Mouse (Mus musculus) cerebellum, adult 11 months (tissue): ENCODE results near the gene Hectd2.

Source experiments
- DNase-seq: peaks from one replicate; pipeline ENCODE4 v3.0.0; 2022

Gene Hectd2

DNA sequence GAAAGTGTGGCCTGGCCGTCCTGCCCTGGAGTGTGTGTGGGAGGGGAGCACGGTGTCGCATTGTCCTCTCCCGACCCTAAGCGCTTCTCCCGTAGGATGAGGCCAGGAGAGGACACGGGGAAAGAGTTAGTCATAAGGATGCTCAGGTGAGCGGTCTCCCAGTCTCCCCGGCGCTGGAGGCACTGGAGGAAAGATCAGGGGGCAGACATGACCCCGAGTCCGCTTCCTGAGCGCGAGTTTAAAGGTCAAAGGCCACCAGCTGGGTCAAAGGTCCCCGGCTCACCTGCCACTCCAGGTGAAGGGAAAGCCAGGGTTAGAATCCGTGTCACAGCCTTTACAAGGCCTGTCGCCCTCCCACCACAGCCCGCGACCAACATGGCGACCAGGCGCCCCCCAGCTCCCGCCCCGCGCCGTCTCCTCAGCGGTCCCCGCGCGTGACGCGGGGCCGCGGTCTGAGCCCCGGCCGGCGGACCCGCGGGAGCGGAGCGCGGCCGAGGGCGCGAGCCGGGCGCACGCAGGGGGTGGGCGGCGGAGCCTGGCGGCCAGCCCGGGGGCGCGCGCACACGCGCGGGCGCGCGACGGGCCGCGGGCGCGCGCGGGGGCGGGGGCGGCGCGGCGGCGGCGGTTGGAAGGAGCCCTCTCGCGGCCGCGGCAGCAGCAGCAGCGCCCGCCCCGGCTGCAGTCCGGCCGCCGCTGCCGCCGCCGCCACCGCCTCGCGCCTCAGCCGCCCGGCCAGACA, at the start of gene Hectd2:
Hectd2 (plus strand) TSS at position 594 of the 739 bp plus-strand sequence.
- peak; percentile 78 for DNase-seq

DNA sequence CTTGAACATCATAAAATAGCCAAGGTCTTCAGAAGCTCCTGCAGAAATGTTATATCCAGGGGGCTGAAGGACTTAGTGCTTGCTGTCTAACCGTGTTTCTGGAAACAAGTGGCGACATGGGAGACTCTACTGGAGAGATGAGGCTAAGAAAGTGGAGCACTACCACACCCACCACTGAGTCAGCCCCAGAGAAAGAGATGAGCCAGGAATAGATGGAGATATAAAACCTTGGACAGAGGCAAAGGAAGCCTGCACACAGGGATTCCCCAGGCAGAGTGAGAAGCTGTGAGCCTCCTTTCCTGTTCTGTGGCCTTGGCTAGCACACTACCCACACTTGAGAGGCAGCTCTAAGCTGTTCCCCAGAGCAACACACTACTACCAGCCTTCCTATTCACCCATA, 49.7 kb upstream of the Hectd2 start:
- DNase-seq: no peak

DNA sequence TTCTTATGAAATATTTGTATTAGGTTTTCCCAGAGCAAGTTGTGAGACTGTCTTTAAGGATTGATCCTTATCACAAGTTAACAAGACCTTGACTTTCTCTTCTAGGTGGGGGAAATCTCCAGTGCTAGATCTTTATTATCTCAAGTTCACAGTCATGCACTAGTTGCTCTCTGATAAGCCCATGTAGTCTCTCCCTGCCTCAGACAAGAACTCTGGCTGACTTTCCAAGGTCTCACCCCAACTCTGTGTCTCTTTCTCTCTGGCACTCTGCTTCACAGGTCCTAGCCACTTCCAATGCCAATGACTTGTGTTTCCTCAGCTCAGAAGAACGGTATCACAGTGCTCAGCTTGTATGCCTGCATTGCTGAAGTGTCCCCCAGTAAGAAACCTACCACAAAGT, 43.1 kb upstream of the Hectd2 start:
- DNase-seq: no peak

DNA sequence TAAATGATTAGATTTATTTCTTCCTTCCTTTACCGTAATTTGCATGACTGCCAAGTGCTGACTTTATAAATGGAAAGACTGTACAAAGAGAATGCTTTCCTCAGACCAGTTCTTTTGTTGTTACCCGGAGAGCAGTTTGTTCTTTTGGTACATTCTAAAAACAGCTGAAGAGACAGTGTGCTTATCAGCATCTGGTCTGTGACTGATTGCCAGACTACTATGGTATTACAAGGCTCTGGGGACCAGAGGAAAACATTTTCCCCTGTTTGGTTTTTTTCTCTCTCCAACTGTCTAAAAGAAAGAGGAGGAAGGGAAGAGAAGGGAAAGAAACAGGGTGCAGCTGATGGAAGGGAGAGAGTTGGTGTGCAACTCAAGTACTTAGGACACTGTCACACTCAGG, 36.0 kb upstream of the Hectd2 start:
- no peak for DNase-seq

DNA sequence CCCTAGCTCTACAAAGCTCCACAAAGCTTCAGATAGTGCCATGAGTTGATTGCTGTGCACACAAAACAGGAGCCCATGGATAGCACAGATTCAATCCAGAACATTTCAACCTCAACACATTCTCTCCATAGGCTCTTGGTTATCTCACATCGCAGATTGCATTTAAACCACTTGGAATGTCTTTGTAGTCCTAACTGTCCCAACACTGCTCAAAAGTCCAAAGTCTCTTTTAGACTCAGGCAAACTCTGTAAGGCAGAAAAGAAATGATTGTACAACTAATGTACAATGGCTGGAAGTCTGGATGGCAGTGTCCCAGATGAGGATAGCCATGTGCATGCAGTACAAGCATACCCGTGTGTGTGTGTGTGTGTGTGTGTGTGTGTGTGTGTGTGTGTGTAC, 32.9 kb upstream of the Hectd2 start:
- DNase-seq: no peak

DNA sequence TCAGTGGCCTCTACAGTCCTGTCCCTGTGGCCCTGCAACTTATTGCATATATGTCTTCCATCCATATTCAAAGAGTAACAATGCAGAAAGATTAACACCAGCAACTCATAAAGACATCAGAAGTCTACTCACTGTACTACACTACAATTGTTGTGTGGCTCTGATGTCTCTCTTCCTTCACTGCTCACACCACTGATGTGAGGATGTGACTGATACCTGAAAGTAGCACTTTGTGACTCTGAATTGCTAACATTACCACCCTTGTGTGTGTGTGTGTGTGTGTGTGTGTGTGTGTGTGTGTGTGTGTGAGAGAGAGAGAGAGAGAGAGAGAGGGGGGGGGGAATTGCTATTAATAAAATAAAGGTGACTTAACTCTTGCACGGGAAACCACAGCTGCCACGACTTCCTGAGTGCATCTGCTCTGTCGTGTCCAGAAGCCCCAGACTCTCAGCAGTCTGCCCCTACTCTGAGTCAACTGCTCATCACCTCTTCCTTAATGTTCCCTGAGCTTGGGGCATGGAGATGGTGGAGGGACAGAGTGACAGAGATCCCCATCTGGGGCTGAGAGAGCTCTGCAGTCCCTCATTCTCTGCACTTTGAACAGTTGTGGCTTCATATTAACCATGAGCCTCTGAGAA, 31.8 kb upstream of the Hectd2 start:
- no peak for DNase-seq

DNA sequence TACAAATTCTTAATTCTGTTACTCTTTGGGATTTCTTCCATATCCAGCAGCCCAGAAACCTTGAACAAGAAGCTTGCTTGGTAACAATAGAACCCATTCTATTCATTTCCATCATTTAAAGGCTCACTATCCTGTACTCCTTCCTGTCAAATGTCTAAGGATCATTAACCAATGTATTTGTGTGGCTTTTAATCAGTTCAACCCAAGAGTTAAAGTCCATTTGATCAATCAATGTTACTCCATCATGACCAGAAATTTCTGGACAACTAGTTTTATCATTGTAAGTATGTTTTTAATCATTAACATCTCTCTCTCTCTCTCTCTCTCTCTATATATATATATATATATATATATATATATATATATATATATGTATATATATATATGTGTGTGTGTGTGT, 29.4 kb upstream of the Hectd2 start:
- DNase-seq: no peak

DNA sequence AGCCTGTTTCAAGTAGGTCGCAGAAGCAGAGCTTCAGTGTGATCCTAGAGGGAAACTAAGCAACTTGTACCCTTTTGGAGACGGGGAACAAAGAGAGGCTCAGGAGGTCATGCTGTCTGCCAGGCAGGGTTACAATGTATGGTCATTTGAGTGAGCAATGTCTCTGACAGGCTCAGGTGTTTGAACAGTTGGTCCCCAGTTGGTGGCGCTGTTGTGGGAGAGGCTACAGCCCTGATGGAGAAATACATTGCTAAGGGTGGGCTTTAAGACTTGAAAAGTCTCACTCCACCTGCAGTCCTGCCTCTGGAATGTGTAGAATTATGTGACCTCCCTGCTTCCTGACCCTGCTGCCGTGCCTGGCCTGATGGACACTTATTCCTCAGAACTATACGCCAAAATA, 21.4 kb upstream of the Hectd2 start:
- DNase-seq: peak; percentile 16

DNA sequence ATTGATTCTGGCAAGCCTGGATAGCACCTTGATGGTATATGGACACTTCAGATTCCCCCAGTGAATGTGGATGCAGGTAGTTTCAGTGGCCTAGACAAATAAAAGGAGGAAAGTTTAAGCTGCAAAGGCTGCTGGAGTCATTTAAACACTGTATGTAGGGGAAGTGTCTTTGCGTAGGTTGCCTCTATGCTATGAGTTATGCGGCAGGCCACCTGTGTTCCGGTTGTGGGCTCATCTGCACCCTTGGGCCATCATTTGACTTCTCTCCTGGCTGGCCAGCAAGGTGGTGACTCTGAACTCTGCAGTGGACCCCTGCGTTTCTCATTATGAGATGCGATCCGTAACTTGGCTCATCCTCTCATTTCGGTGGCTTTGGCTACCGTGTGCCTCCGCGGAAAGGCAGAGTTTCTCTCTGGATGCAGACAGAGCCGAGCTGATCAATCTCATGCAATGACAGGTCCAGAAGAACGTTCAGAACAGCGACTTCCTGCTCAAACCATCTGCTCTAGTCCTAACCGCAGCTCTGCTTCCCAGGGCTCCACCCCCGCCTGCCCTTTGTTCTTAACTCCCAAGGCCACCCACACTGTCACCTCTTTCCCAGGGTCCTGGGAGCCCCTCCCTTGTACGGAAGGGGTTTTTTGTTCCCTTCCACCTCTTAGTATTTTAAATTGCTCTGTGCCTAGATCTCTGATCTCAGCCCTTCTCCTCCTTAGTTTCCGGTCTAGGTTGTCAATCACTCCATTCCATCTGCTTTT, 20.3 kb upstream of the Hectd2 start:
- DNase-seq: peak; percentile 39

DNA sequence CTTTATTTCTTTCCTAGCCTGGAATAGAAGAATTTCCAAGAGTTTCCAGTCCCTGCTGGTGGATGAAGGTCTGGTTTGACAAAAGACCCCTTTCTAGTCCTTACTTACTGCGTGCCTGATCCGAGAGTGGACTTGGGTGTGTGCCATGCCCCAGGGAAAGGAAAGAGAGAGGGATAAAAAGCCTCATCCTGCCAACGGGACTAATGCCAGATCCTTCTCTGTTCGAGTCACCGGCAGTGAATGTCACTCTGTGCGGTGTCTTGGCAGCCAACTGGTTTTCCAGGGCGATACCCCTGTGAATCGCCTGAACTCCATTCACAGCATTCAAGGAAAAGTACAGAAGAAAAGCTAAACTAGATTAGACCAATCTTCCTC, 19.7 kb upstream of the Hectd2 start:
- DNase-seq: peak; percentile 72

DNA sequence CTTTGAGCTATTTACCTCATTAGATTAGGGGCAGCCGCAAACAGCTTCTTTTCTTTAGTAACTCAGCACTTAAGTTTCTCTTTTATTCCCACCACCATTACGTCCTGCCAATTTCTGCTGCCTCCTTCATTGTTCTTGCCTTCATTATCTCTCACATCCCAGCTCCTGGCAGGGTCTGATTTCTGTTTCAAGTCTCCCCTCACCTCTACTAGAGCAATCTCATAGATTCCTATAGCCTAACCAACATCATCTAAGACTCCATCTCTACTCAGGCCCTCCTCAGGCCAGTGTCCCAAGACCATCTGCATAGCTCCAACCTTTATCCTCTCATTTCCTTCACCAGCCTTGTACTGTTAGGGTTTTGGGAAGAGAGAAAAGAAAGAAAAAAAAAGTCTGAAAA, 19.3 kb upstream of the Hectd2 start:
- DNase-seq: no peak

DNA sequence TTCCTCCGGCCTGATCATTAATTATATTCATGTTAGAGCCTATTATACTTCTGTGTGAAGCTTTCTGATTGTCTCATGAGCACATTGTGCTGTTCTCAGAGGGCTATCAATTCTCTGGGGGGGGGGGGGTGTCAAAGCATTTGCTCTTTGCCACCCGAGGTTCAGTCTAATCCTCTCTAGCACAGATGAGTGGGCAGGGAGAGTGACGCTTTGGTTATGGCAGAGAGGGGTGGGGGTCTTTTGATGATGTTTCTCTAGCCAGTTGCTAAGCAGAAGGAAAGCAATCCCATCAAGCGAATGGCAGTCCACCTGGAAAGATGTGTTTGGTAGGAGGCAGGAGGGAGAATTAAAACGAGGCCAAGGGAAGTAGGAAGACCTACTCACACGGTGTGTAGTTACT, 18.6 kb upstream of the Hectd2 start:
- no peak for DNase-seq

DNA sequence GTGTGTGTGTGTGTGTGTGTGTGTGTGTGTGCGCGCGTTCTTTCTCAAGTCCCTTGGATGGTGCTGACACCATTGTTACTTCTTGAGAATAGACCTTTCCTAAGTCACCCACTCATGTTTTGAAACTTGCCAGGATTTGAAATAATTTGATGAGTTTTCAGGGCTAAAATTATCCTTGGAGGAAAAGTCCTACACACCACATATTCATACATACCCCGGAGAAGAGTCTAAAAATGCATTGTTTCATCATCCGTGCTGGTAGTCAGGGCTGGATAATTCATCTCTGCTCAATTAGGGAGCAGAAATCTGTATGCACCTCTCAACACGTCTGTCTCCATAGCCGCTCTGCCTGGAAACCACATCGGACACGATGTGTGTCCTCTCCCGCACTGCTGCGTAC, 17.5 kb upstream of the Hectd2 start:
- no peak for DNase-seq

DNA sequence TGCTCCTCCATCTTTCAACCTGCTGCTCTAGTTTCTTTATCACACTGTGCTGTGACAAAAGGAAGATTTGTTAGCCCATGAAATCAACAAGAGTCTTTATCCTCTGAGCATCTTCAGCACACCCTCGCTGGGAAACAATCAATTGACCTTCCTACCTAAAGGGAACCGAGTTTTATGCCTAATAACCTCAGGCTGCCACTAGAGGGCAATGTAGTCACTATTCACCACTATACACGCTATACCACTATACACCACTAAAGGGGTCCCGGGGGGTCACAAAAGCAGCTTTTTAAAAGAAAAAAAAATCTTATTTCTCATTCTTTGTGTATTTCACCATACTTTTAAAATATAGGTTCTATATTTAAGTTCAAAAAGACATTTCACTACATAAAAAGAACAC, 15.9 kb upstream of the Hectd2 start:
- peak; percentile 38 for DNase-seq

DNA sequence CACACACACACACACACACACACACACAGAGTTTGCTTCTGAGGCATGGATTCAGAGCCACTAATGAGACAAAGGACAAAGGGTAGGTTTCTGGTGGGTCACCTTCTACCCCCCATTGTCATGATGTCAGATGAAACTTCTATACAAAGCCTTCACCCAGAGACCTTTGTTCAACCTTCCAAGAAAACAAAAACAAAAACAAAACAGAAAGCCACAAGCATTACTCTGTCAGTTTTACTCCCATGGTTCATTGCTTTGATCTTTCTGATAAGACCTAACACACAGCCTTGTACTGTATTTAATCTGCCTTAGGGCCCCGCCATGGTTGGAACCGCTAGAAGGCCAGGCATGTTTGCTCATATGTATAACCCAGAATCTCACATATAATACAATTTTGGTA, 15.1 kb upstream of the Hectd2 start:
- DNase-seq: no peak

DNA sequence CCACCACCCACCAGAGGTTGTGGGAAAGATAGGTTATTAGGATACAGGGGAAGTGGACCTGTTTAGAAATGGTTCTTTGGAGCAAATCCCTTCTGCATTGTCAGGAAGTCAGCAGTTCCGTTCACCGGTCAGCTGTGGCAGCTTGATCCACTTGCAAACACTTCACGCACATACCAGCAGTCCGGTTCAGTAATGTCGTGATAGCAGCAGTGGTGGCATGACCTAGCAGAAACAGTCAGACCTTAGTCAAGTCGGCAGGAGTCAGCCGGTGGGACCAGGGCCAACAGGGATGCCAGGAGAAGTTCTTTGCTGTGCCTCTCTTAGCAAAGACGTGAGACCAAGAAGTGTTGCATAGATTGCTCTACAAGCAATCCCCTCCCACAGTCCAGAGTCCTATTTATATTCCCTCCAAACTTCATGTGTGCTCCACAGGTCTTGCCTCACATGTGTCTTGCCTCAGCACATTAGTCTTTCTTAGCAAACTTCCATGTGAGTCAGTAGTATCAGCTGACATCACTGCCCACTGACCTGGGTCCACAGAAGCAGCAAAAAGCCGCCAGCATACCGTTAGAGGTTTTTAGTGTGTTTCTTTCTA, 14.3 kb upstream of the Hectd2 start:
- no peak for DNase-seq

DNA sequence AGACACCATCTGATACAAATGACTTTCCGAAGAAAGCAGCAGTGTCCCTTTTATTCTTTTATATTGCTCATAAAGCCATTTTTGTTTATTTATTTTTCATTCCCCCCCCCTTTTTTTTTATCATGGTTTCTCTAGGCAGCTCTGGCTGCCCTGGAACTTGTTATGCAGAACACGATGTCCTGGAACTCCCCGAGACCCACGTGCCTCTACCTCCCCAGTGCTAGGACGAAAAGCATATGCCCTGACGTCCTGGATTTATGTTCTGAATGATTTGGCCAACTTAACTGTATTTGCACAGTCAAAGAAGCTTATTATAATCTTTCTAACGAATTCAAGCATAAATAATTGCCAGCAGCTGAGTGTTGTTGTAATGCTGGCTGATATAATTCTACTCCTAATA, 13.7 kb upstream of the Hectd2 start:
- DNase-seq: no peak

DNA sequence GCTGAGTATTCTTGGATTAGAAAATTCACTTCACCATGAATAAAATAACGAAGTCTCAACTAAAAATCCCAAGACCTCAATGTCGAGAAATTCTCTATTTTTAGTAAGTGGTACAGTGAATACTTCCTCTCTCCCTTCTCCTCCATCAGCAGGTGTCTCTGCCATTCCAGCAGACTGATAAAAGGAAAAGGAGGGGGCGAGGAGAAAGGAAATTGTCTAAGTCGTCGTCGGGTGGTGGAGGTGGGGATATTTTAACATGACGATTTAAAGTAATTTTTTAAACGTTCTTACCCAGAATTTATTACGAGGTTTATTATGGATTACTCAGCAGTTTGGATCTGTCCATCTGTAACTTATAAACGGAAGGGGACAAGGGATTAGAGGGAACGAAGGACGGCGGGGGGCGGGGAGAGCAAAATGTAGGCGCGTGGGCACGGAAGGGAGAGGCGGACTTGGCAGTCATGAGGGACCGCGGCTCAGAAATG, 836 bp upstream of the Hectd2 start:
- DNase-seq: peak; percentile 16

DNA sequence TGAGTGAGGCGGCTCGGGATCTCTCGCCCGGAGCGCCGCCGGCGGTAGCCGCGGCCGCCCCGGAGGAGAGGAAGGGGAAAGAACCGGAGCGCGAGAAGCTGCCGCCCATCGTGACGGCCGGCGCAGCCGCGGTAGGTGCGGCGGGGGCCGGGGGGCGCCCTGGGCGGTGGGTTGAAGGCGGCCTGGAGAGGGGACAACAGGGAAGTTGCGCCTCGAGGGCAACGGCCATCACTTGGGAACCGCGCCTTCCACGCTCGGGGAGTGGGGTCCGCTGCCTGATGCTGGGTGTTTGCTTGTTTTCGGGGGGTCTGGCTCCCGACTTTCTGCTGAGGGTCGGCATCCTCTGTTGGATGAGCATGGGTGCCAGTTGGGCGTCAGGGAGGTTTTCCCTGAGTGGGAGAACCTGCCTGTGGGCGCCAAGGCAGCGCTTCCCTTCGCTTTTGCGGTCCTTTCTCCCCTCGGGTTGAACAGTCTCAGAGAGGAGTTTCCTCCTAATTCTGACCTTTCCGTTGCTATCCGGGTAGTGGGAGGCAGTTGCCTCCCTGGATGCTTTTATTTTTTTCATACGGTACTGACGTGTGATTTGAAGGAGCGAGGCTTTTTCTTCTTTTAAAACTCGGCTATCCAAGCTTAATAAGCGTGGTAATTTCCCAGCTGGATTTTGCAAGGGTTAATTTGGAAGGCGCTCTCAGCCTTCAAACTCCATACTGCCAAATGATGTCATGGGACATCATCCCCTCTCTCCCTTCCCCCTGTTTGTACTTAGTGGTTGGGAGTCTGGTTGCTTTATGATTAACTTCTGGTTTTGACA, 551 bp downstream of the Hectd2 start:
- peak; percentile 65 for DNase-seq

DNA sequence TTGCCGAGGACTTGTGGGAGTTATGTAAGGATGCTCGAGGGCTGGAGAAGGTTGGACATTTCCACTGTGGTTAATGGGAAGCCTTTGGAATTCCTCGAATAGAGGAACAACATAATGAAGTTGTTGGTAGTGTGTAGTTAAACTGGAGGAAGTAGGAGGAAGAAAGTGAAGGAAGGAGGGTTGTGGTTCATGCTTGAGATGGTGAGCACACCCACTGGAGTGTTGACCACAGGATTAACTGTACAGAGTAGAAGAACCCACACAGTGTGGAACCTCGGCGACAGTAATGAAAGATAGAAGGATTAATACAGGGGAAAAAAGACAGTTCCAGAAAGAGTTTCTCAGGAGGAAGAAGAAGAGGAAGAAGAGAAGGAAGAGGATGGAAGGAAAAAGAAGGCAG, 4.9 kb downstream of the Hectd2 start:
- no peak for DNase-seq

DNA sequence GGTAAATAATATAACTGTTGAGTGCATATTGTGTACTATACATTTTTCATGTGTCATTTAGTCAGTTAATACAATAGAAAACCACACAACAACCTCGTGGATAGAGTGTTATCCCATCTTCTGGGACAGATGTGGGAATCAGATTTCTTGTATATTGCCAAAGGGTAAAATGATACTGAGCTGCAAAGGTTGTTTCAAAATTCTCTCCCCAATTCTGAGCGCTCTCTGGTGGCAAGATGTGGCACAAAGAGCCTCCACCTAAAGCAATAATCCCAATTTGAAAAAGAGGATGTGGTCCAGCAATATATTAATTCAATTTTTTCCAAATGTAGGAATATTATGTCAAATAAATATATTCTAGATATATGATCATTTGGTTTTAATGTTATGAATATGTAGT, 5.7 kb downstream of the Hectd2 start:
- no peak for DNase-seq

DNA sequence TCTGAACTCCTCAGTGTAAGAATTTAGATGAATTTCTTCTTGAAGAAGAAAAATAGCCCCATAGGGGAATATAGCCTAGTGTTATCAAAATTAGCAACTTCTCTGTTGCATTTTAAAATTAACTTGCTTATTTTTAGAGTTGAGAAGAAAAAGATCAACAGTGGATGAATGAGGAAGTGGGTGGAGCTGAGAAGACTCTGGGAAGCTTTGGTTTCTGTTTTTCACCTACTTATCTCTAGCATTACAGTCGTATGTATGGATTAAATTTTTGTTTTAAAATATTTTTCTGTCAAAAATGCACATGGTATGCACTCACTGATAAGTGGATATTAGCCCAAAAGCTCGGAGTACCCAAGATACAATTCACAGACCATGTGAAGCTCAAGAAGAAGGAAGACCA, 6.7 kb downstream of the Hectd2 start:
- DNase-seq: no peak

DNA sequence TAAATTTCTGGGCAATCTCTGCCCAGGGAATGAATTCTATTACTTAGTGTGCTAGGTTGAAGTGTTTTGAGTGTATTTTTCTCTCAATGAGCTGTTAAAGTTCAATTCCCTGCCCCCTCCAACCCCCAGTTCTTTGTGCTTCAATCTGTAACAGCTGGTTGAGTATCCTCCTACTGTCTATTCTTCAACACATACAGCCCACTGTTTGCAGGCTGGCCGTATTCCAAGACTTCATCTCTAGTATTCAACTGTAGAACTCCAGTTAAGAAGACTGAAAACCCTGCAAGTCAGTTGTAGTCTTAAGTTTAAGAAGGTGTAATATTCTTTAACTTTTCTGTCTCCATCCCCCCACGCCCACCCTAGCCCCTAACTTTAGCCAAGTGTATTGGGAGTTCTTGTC, 10.0 kb downstream of the Hectd2 start:
- no peak for DNase-seq
